Mouse (Mus musculus) regulatory T cell (primary cell): Measurements from ENCODE around the gene Dlg1.
"Not testable (repeated sequence)": the region's sequence is repeated elsewhere in the genome, so short reads cannot be mapped to it uniquely, and the experiment has no call there.

Source experiments
- in situ Hi-C: fragments of 300-600 bp; cut with MboI, MseI; formaldehyde crosslinking; loops from one replicate; pipeline ENCODE4 v1.15.1; 2025; ENCODE audit warnings: high pct_unique_total_duplicates

The Dlg1 gene

DNA sequence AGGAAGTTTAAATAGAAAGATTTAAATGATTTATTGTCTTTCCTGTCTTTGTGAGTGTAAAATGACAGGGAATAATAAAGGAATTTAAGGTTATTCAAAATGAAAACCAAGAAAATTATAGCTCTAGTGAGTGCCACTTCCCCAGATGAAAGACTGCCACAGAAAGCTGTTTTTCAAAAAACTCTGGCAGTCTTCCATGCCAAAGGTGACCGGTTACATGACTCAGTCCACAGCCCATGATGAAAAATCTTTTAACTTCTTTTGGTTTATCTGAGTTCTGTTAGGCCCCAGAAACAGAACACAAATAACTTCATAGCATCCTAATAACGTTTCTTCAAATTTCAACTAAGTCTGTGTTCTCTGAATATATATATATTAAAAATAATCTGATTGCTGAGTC lies 7.7 kb upstream of the Dlg1 start:
- in situ Hi-C loops, result no loop called here

DNA sequence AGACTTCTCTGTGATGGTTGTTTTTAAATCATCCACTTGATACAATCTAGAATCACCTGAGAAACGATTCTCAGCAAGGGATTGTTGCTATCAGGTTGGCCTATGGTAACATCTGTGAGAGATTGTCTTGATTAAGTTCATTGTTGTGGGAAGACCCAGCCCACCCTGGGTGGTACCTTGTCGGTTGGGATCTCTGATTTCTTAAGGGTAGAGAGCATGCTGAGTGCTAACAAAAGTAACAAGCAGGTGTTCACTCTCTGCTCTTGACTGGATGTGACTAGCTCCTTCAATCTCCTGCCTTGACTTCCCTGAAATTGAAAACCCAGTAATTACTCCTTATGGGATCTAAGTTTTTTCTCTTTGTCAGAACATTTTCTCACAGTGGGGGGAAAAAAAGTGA lies 5.7 kb upstream of the Dlg1 start:
- in situ Hi-C loops, result no loop called here

DNA sequence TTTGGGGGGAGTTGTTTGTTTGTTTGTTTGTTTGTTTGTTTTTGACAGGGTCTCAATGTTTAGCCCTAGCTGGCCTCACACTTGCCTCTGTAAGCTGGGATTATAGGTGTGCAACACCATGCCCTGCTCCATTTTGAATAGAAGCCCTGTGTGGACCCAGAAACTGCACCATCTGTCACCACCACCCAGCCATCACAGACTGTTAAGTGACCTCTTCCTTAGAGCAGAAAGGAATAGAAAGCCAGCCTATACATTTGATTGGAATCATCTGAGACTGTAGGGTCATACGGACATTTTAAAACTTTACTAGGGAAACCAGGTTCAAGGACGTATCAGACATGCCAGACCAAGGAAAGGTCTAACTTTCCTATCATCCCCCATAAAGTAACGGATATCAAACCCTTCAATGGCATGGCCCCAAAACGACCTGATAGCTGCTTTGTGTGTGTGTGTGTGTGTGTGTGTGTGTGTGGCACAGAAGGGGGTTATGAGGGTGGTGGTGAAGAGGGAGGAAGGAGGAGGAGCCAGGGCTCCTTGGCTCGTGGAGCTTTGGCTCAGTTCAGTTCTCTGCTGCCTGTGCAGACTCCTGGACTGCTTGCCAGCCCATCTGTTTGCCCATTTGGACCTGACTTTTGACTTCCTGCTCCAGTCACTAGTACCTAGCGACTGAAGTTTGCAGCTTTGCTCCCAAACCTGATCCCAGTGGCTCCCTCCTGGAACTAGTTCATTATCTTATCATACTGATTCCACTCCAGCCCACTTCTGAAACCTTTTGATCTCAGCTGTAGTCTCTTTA lies 4.5 kb upstream of the Dlg1 start:
- in situ Hi-C loops, result no loop called here

DNA sequence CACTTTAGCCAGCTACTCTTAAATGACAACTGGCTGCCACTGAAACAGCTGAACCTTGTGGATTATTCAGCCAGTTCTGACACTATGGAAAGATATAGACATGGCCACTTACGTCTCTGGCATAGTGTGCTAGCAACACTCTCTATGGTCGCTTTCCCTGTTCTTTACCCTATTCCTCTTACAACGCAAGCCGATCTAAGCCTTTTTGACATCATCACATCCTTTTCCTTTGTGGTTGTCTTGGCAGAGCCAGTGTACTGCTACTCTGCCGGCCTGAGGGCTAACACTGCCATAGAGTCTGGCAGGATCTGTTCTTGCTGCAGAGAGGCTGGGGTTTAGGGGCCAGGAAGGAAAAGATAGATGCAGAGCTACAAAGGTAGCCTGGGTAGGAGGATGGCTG lies 3.8 kb upstream of the Dlg1 start:
- in situ Hi-C loops, result no loop called here

DNA sequence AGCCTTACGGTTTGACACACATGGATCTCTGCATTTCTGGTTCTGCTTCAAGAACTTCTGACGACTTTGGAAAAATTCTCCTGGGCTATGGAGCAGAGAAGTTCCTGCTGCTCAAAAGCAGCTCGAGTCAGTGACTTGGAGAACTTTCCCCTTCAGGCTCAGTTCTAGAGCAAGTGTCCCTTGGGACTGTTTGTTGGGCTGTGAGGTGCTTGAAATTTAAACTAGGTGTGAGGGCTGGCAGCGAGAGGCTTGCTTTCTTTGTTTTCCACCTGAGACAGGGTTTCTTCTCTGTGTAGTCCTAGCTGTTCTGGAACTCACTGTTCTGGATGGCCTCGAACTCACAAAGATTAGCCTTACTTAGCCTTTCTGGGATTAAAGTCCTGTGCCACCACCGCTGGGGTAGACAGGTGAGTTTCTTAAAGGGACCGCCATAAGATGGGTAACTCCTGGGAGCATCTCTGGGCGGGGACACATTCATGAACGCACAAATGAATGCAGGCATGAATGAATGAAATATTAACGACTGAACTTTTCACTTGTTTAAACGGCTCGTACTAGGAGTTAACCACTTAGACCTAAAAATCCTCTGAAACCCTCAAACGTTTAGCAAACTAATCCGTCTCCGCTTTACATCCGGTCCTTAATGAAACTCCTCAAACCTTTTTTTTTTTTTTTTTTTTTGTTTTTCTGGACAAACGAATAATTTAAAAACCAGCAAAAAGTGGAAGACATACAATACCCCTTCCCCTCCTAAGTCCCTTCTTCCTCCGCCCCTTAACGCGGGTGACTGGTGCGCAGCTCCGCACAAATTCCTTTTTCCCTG lies 476 bp upstream of the Dlg1 start:
- in situ Hi-C loops, result no loop called here

DNA sequence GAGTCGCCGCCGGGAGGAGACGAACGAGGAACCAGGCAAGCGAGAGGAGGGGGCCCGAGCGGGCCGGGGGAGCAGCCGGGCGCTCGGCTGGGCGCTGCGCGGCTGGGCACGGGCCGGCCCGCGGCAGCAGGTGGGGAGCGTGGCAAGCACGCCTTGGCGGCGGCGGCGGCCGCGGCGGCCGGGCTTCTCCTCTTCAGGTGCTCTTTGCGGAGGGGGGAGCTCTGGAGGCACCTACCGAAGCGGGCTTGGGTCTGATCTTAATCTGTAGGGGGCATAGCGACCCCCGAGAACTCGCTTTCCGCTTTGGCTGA lies 999 bp downstream of the Dlg1 start:
- in situ Hi-C loops, result no loop called here

DNA sequence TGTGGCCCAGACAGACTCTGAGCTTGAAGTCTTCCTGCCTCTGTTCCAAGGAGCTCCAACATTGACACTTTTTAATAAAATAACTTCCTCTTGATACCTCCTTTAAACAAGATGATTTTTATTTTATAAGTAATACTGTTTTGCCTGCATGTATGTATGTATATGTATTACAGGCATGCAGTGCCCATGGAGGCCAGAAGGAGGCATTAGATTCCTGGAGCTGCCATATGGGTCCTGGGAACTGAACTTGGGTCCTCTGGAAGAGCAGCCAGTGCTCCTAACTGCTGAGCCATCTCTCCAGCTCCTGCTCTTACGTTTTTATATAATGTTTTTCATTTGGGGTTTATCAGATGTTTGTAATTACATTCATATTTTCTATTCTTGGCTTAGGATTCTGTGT lies 9.0 kb downstream of the Dlg1 start:
- in situ Hi-C loops, result no loop called here

DNA sequence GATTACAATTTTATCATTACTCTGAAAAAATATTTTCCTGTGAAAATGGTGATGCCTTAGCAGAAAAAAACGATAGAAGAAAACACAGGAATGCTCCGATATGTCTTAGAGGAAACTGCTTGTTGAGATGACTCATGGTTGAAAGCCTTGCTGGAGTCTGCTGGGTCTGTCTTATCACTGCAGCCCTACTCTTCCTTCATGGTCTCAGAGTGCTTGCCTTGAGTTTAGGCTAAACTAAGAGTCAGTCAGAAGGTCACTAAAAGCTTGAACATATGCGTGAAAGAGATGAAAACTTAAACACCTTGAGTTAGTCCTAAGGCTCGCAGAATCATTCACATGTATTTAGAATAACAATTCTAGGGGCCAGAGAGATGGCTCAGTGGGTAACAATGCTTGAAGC lies 14.2 kb downstream of the Dlg1 start:
- in situ Hi-C loops, result no loop called here

DNA sequence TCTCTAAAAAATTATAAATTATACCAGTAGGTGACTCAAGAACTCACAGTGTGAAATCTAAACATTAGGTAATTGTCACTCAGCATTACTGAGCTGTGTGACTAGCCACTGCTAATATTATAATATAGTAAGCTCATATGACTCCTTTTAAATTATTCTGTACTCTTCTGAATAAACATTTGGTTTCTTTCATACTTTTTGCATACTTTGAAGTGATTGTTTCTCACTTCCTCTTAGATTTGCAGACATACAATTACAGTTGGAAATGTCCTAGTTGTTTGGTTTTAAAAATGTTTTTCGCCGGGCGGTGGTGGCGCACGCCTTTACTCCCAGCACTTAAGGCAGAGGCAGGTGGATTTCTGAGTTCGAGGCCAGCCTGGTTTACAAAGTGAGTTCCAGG lies 19.0 kb downstream of the Dlg1 start:
- in situ Hi-C loops, result no loop called here

DNA sequence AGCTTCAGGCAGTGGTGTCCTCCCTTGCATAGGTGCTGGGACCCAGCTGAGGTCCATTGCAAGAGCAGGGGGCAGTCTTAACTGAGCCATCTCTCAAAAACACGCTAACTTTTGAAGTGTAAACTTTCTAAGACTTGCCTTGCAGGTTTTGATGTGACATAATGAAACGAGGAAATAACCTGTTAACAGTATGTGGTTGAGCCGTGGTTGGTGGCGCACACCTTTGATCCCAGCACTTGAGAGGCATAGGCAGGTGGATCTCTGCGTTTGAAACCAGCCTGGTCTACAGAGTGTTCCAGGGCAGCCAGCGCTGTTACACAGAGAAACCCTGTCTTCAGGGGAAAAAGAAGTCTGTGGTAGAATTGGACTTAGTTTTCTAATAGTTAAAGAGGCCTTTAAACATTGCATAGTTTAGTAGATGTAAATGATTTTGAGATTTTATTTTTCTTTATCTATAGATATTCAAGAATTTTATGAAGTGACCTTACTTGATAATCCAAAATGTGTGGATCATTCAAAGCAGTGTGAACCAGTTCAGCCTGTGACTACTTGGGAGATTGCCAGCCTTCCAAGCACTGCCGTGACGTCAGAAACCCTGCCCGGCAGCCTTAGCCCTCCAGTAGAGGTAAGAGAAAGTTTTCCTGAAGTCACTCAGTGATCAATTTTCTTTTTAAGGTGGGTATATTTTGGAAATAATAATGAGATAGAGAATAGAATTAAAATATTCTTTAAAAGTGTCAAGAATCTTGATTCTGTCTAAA lies 20.6 kb downstream of the Dlg1 start:
- in situ Hi-C loops, result no loop called here

DNA sequence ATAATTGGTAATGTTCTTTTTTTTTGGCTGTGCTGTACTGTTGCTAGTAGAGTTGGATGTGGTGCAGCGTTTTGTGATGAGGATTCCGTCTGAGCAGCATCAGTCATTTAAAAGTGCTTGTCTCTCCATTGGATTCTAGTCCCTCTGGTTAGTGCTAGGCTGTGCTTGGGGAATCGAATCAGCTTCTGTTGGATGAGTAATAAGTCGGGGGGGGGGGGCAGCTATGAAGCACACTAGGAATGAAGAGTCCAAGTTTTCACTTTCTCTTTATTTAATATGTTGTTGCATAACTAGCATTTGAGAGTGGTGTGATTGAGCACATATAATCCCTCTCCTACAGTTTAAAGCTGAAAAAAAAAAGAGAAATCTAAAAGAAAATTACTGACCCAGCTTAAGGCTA lies 21.5 kb downstream of the Dlg1 start:
- in situ Hi-C loops, result no loop called here

DNA sequence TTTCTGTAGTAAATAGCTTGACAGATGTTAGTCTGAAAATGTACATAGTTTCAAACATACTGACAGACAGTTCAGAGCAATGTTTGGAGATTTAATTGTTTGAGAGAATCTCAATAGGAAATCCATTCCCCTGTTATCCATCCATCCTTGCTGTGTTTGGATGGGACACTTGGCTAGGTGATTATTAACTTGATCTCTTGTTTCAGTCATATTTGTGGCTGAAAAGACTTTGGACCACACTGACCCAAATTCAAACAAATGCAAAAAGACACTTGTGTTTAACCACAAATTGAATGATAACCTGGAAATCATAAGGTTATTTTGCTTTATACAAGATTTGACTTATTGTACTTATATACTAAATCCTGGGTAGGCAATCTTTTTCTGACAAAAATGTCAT lies 24.5 kb downstream of the Dlg1 start:
- in situ Hi-C loops, result no loop called here

DNA sequence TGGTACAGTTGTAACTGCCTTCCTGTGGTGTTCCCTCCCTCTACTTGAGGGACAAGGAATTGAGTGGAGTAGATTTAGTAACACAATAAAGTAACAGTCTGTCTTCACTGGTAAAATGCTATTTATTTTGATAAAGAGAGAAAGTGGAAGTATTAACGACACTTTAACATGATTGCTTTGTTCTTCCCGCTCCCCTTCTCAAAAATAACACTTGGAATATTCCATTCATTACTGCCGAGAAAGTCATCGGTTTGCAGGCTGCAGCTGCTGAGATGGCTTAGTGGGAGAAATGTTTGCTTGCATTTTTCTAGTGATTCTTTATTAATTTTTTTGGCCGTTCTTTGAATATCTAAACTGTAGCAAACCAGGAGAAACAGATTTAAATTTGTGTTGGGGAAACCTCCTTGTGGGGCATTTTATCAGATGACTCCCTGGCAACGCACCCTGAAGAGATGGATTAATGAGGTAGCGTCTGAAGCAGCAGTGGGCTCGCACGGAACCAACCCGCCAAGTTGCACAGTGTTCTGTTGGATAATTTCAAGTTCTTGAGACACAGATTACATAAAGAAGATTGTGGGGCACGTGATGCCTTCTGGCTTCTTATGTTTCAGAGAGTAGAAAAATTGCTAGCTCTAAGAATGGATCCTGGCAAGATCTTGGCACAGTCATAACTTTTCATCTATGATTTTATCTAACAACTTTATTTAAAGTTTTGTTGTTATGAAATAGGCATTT lies 32.2 kb downstream of the Dlg1 start:
- in situ Hi-C loops, result no loop called here

DNA sequence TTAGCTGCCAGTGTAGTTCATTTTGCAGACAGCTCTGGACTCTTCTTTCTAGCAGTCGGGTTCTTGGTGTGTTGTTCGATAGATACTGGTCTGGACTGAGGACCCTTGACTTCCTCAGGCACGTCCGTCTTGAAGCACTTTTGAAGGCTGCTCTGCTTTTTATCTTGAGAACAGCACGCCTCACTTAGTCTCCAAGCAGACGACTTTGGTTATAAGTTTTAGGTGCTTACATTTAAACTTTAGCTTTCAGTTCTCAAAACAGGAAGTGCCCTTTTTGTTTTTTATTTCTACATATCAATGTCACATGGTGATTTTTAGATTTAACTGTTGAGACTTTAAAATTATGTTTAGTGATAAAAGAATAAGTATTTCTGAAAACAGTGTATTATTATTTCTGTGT lies 33.1 kb downstream of the Dlg1 start:
- in situ Hi-C loops, result no loop called here

DNA sequence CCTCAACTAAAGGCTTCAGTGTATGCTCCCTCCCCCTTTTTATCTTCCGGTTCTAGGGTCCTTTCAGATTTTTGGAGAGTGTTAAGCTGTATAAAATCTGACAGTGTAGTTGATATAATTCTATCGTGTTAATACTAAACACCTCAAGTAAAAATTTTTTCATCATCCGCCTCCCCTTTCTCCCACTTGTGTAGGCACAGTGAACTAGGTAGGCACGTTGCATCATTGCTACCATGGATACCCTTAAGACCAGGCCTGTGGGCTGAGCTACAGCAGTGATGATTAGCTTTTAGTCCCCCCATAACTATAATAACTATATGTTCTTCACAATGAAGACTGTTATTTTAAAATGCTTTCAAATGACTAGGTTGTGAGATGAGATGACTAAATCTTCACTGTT lies 34.1 kb downstream of the Dlg1 start:
- in situ Hi-C loops, result no loop called here

DNA sequence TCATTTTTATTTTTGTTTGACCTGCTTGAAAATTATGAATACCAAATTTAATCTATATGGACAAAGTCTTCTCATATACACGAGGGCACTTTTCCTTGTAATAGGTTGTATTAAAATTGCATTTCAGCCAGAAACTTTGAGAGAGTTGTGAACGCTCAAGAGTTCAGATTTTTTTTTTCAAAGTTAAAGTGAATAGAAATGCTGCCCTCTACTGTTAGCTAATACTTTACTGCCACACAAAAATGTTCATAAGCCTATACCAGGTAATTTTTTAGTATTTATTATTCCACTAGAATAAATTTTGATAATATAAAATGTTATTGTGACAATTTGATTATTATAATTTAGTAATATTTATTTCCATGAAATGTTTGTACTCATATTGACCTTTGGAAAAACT lies 42.0 kb downstream of the Dlg1 start:
- in situ Hi-C loops, result no loop called here

DNA sequence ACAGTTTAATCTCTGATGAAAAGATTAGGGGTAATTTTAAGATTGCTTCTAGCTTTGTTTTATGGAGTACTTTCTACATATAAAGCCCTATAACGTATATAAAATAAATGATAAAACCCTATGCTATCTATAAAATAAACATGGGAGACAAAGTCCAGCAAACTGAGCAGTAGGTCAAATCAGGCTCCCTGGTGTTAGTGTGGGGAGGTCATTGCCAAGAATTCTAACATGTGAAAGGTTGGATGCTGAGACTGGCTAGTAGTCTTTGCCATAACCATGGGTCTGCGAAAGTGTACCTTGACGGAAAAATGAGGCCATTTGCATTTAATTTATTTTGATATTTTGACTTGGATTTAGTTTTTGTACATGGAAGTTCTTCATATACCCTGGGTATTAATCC lies 42.7 kb downstream of the Dlg1 start:
- in situ Hi-C loops, result no loop called here

DNA sequence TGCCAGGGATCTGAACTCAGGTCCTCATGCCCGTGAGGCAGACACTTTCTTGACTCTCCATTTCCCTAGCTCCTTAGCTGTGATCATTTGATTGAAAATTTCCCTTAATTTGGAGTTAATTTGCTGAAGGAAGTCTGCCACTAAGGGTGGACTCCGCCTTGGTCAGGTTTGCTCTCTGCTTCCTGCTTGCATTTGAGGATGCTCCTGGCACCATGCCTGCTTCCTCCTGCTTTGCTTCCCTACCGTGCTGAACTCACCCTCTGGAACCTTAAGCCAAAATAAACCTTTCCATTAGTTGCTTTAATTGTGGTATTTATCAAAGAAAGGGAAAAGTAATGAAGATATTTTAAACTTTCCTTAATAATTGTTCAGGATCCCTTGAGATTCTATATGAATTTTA lies 44.1 kb downstream of the Dlg1 start:
- in situ Hi-C loops, result no loop called here

DNA sequence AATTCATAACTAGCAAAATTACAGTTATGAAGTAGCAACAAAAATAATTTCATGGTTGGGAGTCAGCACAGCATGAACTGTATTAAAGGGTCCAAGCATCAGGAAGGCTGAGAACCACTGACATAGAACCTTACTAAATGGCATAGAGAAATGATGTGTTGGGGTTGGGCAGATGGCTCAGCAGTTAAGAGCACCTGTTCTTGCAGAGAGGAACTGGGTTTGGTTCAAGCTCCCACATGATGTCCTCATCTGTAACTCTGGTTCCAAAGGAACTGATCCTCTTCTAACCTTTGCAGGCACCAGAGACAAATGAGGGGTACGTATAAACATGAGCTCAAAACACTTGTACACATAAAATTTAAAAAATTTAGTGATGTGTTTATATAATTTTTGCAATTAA lies 59.7 kb downstream of the Dlg1 start:
- in situ Hi-C loops, result no loop called here

DNA sequence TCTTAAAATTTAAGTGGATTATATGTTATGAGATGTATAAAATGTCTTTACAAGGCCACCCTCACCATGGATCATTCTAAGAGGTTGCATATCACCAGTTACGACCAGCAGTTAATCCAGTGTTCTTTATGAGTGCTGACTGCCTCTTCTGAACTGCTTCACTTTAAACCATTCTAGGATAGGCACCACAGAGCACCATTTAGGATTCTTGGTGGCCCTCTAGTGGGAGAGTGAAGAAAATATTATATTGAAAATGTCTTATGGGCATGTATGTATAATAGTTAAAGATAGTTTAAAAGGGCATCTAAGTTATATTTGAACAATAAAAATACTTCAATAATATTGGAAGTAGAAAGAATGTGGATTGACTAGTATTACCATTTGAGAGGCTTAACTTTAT lies 60.9 kb downstream of the Dlg1 start:
- in situ Hi-C loops, result no loop called here

DNA sequence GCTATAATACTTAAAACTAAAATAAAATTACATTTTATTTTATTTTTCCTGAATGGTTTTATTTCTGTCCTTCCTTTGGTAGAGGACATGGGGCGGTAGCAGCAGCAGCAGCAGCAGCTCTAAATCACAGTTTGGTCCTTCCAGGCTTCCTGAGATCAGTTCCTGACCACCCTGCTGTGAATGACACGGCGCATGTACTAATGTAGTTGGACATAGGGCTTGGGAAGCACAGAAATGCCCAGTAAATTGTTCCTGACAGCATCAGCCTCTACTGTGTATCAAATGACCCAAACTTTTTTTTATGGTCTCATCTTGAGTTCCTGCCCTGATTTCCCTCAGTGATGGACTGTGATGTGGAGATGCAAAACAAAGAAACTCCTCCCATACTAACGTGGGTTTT lies 61.6 kb downstream of the Dlg1 start:
- in situ Hi-C loops, result no loop called here

DNA sequence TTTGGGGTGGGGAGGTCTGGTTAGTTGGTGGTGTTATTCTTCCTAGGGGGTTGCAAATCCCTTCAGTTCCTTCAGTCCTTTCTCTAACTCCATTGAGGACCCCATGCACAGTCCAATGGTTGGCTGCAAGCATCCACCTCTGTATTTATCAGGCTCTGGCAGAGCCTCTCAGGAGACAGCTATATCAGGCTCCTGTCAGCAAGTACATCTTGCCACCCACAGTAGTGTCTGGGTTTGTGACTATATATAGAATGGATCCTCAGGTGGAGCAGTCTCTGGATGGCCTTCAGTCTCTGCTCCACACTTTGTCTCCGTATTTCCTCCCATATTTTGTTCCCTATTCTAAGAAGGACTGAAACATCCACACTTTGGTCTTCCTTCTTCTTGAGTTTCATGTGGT lies 67.7 kb downstream of the Dlg1 start:
- in situ Hi-C loops, result not testable (repeated sequence)
